Mouse (Mus musculus) cortical plate, adult 2 months (tissue): ENCODE data around the gene Xpr1.

ENCODE experiments used
- CTCF ChIP-seq: fragments of 200-500 bp; IDR thresholded peaks from 2 replicates; pipeline ENCODE4 v1.5.1; 2011; ENCODE audit warnings: mild to moderate bottlenecking, control low read depth, low read length; ENCODE audit not compliant: insufficient read depth; ENCODE audit errors: extremely low read depth
- POLR2A ChIP-seq: fragments of 200-500 bp; IDR thresholded peaks from 2 replicates; pipeline ENCODE4 v1.6.1; 2011; ENCODE audit warnings: mild to moderate bottlenecking, low read length, control low read depth; ENCODE audit not compliant: insufficient read depth; ENCODE audit errors: extremely low read depth

DNA sequence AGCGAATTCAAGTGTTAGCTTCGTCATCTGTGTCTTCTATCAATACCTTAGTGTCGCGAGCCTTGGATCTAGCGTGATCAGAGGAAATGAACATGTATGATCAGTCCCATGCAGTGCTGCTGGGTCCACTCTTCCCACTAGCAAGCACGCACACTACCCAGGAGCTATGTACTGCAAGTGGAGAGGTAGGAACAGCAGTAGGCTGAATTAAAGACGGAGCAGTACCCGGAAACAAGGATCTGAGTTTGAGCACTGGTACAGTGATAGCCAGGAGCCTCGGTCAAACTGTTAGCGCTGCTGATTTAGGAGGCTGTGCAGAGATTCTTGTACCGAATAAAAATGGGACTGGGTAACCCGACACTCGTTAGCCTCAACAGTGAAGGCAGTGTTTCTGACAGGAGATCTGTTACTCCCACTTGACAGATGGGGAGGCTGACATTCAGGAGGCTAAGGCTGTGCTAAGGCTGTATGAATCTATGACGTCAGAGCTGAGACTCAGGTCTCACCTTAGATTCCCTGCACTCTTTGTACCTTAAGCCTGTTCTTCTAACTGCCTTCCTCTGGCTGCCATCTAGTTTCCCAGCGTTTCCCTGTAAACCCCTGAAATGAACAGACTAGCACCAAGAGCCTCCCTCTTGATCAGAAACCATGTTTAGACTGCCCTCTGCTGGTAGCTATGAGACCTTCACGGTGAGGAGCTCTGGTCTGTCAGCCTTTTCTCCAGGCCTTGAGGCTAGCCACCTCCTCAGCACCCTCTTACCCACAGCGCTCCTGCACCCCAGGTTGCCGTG, 136.0 kb downstream of the Xpr1 start:
- TF ChIP-seq CTCF, result peak; percentile 92
- TF ChIP-seq POLR2A, result no peak
